Mouse (Mus musculus) lung, postnatal 14 days (tissue): ENCODE results near the gene Eif4a2.
"Not testable (repeated sequence)": the region's sequence is repeated elsewhere in the genome, so short reads cannot be mapped to it uniquely, and the experiment has no call there.

Experiments used
- DNase-seq: peaks from one replicate; pipeline ENCODE4 v3.0.0; 2021

Gene Eif4a2

GRCm38 (mm10) chr16:23107231-23107942, at the start of gene Eif4a2:
Gene Eif4a2, plus strand, starts transcription at chr16:23107444.
- peak; percentile 92 for DNase-seq

GRCm38 (mm10) chr16:23057668-23058447, 49.4 kb upstream of the Eif4a2 start, which contains the start of gene Kng1:
Gene Kng1, plus strand, starts transcription at chr16:23057865.
- not testable (repeated sequence) for DNase-seq

GRCm38 (mm10) chr16:23059630-23060029, 47.6 kb upstream of the Eif4a2 start:
- DNase-seq, result not testable (repeated sequence)

- DNase-seq, result not testable (repeated sequence)
These were observed 46.4 kb upstream of the Eif4a2 start for GRCm38 (mm10) chr16:23060781-23061325.

GRCm38 (mm10) chr16:23077516-23077915, 29.7 kb upstream of the Eif4a2 start:
- DNase-seq, result not testable (repeated sequence)

GRCm38 (mm10) chr16:23087159-23087558, 20.1 kb upstream of the Eif4a2 start:
- DNase-seq, result not testable (repeated sequence)

GRCm38 (mm10) chr16:23087712-23088111, 19.5 kb upstream of the Eif4a2 start:
- not testable (repeated sequence) for DNase-seq

GRCm38 (mm10) chr16:23088491-23088890, 18.8 kb upstream of the Eif4a2 start:
- not testable (repeated sequence) for DNase-seq

- DNase-seq, result not testable (repeated sequence)
These were observed 15.9 kb upstream of the Eif4a2 start for GRCm38 (mm10) chr16:23091345-23091744.

- no peak for DNase-seq
These were observed 13.8 kb upstream of the Eif4a2 start for GRCm38 (mm10) chr16:23093321-23093953.

- DNase-seq, result no peak
These were observed 13.1 kb upstream of the Eif4a2 start for GRCm38 (mm10) chr16:23094136-23094535.

- not testable (repeated sequence) for DNase-seq
These were observed 11.7 kb upstream of the Eif4a2 start for GRCm38 (mm10) chr16:23095581-23095980.

- not testable (repeated sequence) for DNase-seq
These were observed 10.4 kb upstream of the Eif4a2 start for GRCm38 (mm10) chr16:23096886-23097285.

GRCm38 (mm10) chr16:23097290-23098104, 9.7 kb upstream of the Eif4a2 start:
- DNase-seq, result not testable (repeated sequence)

GRCm38 (mm10) chr16:23098105-23098452, 9.2 kb upstream of the Eif4a2 start:
- not testable (repeated sequence) for DNase-seq

GRCm38 (mm10) chr16:23099632-23100031, 7.6 kb upstream of the Eif4a2 start:
- no peak for DNase-seq

GRCm38 (mm10) chr16:23100099-23100575, 7.1 kb upstream of the Eif4a2 start:
- peak; percentile 17 for DNase-seq

- DNase-seq, result no peak
These were observed 6.6 kb upstream of the Eif4a2 start for GRCm38 (mm10) chr16:23100613-23101012.

- DNase-seq, result no peak
These were observed 4.8 kb upstream of the Eif4a2 start for GRCm38 (mm10) chr16:23102340-23103037.

GRCm38 (mm10) chr16:23103038-23103745, 4.1 kb upstream of the Eif4a2 start:
- DNase-seq, result no peak

GRCm38 (mm10) chr16:23103841-23104240, 3.4 kb upstream of the Eif4a2 start:
- no peak for DNase-seq
